Mouse (Mus musculus): ENCODE measurements around the gene Hpse2.

Hpse2 gene

GRCm38 (mm10) chr19:42985372-42986314, 402.5 kb downstream of the Hpse2 start:
- no peak for ATAC-seq (ENCODE audit: insufficient number of reproducible peaks, low FRiP score, low TSS enrichment)

GRCm38 (mm10) chr19:42980537-42980936, 407.6 kb downstream of the Hpse2 start:
- no peak for ATAC-seq (ENCODE audit: insufficient number of reproducible peaks, low FRiP score, low TSS enrichment)

GRCm38 (mm10) chr19:42977938-42978337, 410.2 kb downstream of the Hpse2 start:
- ATAC-seq (ENCODE audit: insufficient number of reproducible peaks, low FRiP score, low TSS enrichment): no peak

GRCm38 (mm10) chr19:42973740-42974139, 414.4 kb downstream of the Hpse2 start:
- ATAC-seq (ENCODE audit: insufficient number of reproducible peaks, low FRiP score, low TSS enrichment): no peak

- ATAC-seq (ENCODE audit: insufficient number of reproducible peaks, low FRiP score, low TSS enrichment): no peak
Measured at GRCm38 (mm10) chr19:42965171-42965570, 423.0 kb downstream of the Hpse2 start.

- no peak for ATAC-seq (ENCODE audit: insufficient number of reproducible peaks, low FRiP score, low TSS enrichment)
Measured at GRCm38 (mm10) chr19:42948114-42948636, 440.0 kb downstream of the Hpse2 start.

- no peak for ATAC-seq (ENCODE audit: insufficient number of reproducible peaks, low FRiP score, low TSS enrichment)
Measured at GRCm38 (mm10) chr19:42937544-42937943, 450.6 kb downstream of the Hpse2 start.

GRCm38 (mm10) chr19:42936661-42937193, 451.4 kb downstream of the Hpse2 start:
- no peak for ATAC-seq (ENCODE audit: insufficient number of reproducible peaks, low FRiP score, low TSS enrichment)

GRCm38 (mm10) chr19:42929702-42930101, 458.5 kb downstream of the Hpse2 start:
- ATAC-seq (ENCODE audit: insufficient number of reproducible peaks, low FRiP score, low TSS enrichment): no peak

- ATAC-seq (ENCODE audit: insufficient number of reproducible peaks, low FRiP score, low TSS enrichment): no peak
Measured at GRCm38 (mm10) chr19:42928271-42928670, 459.9 kb downstream of the Hpse2 start.

GRCm38 (mm10) chr19:42922610-42923009, 465.5 kb downstream of the Hpse2 start:
- no peak for ATAC-seq (ENCODE audit: insufficient number of reproducible peaks, low FRiP score, low TSS enrichment)

- ATAC-seq (ENCODE audit: insufficient number of reproducible peaks, low FRiP score, low TSS enrichment): no peak
Measured at GRCm38 (mm10) chr19:42913703-42914102, 474.5 kb downstream of the Hpse2 start.

GRCm38 (mm10) chr19:42909719-42910118, 478.4 kb downstream of the Hpse2 start:
- ATAC-seq (ENCODE audit: insufficient number of reproducible peaks, low FRiP score, low TSS enrichment): no peak

- ATAC-seq (ENCODE audit: insufficient number of reproducible peaks, low FRiP score, low TSS enrichment): no peak
Measured at GRCm38 (mm10) chr19:42908553-42908952, 479.6 kb downstream of the Hpse2 start.

GRCm38 (mm10) chr19:42906328-42906727, 481.8 kb downstream of the Hpse2 start:
- ATAC-seq (ENCODE audit: insufficient number of reproducible peaks, low FRiP score, low TSS enrichment): no peak

GRCm38 (mm10) chr19:42904726-42905125, 483.4 kb downstream of the Hpse2 start:
- ATAC-seq (ENCODE audit: insufficient number of reproducible peaks, low FRiP score, low TSS enrichment): no peak

- no peak for ATAC-seq (ENCODE audit: insufficient number of reproducible peaks, low FRiP score, low TSS enrichment)
Measured at GRCm38 (mm10) chr19:42904240-42904639, 483.9 kb downstream of the Hpse2 start.

- no peak for ATAC-seq (ENCODE audit: insufficient number of reproducible peaks, low FRiP score, low TSS enrichment)
Measured at GRCm38 (mm10) chr19:42903840-42904239, 484.3 kb downstream of the Hpse2 start.

GRCm38 (mm10) chr19:42902410-42903021, 485.6 kb downstream of the Hpse2 start:
- no peak for ATAC-seq (ENCODE audit: insufficient number of reproducible peaks, low FRiP score, low TSS enrichment)

- no peak for ATAC-seq (ENCODE audit: insufficient number of reproducible peaks, low FRiP score, low TSS enrichment)
Measured at GRCm38 (mm10) chr19:42891599-42891998, 496.6 kb downstream of the Hpse2 start.

- ATAC-seq (ENCODE audit: insufficient number of reproducible peaks, low FRiP score, low TSS enrichment): no peak
Measured at GRCm38 (mm10) chr19:42877653-42878052, 510.5 kb downstream of the Hpse2 start.

All from cerebellum, adult (tissue).